Mouse (Mus musculus) liver, embryonic 14.5 days (tissue): Measurements from ENCODE around the gene Sh3bgrl3.

Experiments used
- CTCF ChIP-seq: IDR thresholded peaks from 2 replicates; pipeline ENCODE4 v1.5.1; 2016; ENCODE audit warnings: antibody characterized with exemption, low read depth, control low read depth
- EP300 ChIP-seq: IDR thresholded peaks from 2 replicates; pipeline ENCODE4 v1.6.1; 2016; ENCODE audit warnings: antibody characterized with exemption, low read depth

- TF ChIP-seq EP300 (peak; percentile 81), CTCF (no peak)
Observed at GRCm38 (mm10) chr4:134165548-134166465, 37.2 kb upstream of the Sh3bgrl3 start.
